Mouse (Mus musculus) left cerebral cortex, adult 18-20 months (tissue): ENCODE data around the gene Myrf. TPM values are rescaled to one million over a fixed set of nuclear protein-coding genes. Genes with fewer than 3 reads are reported as not detected.
"Not testable (repeated sequence)": the region's sequence is repeated elsewhere in the genome, so short reads cannot be mapped to it uniquely, and the experiment has no call there.

Source experiments
- DNase-seq, 2 experiments: peaks; one replicate each; pipeline ENCODE4 v3.0.0; 2021 to 2022; ENCODE audit warnings: low spot score in 2 of 2, mixed read lengths in 1 of 2
- total RNA-seq, 2 experiments: library from RNA; stranded (reverse); gene quantifications; 2 replicates each; pipeline ENCODE4 v1.2.3; 2021

The Myrf gene
- total RNA-seq, 2 experiments from 2014 or later, result 14.1 to 17.2 TPM

- DNase-seq, result peak; percentile 90 to 97
Measured at GRCm38 (mm10) chr19:10182670-10183298, 57.8 kb downstream of the Myrf start, which contains the start of gene Fads1. TSS of gene Fads1 (plus strand) at chr19:10182888.

GRCm38 (mm10) chr19:10182142-10182541 lies 58.4 kb downstream of the Myrf start:
- no peak for DNase-seq

- DNase-seq, result no peak
Measured at GRCm38 (mm10) chr19:10181225-10181624, 59.3 kb downstream of the Myrf start.

GRCm38 (mm10) chr19:10176941-10177372 lies 63.6 kb downstream of the Myrf start:
- DNase-seq, result no peak

- DNase-seq, result no peak
Measured at GRCm38 (mm10) chr19:10176477-10176876, 64.1 kb downstream of the Myrf start.

- DNase-seq, result no peak
Measured at GRCm38 (mm10) chr19:10174956-10175355, 65.6 kb downstream of the Myrf start.

- no peak for DNase-seq
Measured at GRCm38 (mm10) chr19:10173844-10174539, 66.6 kb downstream of the Myrf start.

- no peak for DNase-seq
Measured at GRCm38 (mm10) chr19:10173116-10173718, 67.3 kb downstream of the Myrf start.

GRCm38 (mm10) chr19:10171846-10172245 lies 68.7 kb downstream of the Myrf start:
- peak; percentile 40 to 57 for DNase-seq

- no peak for DNase-seq
Measured at GRCm38 (mm10) chr19:10171359-10171758, 69.2 kb downstream of the Myrf start.

GRCm38 (mm10) chr19:10170466-10170865 lies 70.1 kb downstream of the Myrf start:
- DNase-seq, result no peak

GRCm38 (mm10) chr19:10169692-10170330 lies 70.7 kb downstream of the Myrf start:
- DNase-seq, result not testable (repeated sequence)

GRCm38 (mm10) chr19:10169179-10169578 lies 71.4 kb downstream of the Myrf start:
- DNase-seq, result no peak

GRCm38 (mm10) chr19:10168441-10168840 lies 72.1 kb downstream of the Myrf start:
- no peak for DNase-seq

GRCm38 (mm10) chr19:10167951-10168350 lies 72.6 kb downstream of the Myrf start:
- no peak for DNase-seq

- DNase-seq, result no peak
Measured at GRCm38 (mm10) chr19:10167112-10167511, 73.4 kb downstream of the Myrf start.

GRCm38 (mm10) chr19:10165928-10166327 lies 74.6 kb downstream of the Myrf start:
- DNase-seq, result not testable (repeated sequence)

GRCm38 (mm10) chr19:10163896-10164295 lies 76.7 kb downstream of the Myrf start:
- DNase-seq, result no peak
